Mouse (Mus musculus) embryonic fibroblast, embryonic 13.5 days (primary cell): ENCODE results near the gene Tuba3a.
"Not testable (repeated sequence)": the region's sequence is repeated elsewhere in the genome, so short reads cannot be mapped to it uniquely, and the experiment has no call there.

Experiments
- CTCF ChIP-seq: IDR thresholded peaks from 2 replicates; pipeline ENCODE4 v1.5.1; 2011; ENCODE audit warnings: mild to moderate bottlenecking, control low read depth, low read length, moderate library complexity, borderline replicate concordance; ENCODE audit not compliant: insufficient read depth
- POLR2A ChIP-seq: IDR thresholded peaks from 2 replicates; pipeline ENCODE4 v1.6.1; 2011; ENCODE audit warnings: low read depth, mild to moderate bottlenecking, control low read depth, low read length, moderate library complexity

GRCm38 (mm10) chr6:125282721-125283120 lies 3.1 kb downstream of the Tuba3a start:
- not testable (repeated sequence) for TF ChIP-seq CTCF, POLR2A
